Mouse (Mus musculus) intestine, embryonic 16.5 days (tissue): Measurements from ENCODE around the gene Slc22a23. TPM values are rescaled to one million over a fixed set of nuclear protein-coding genes. Genes with fewer than 3 reads are reported as not detected.

Experiments
- ATAC-seq: fragments of 200-750 bp; cut with Nextera tagmentation; 2 replicates; pipeline ENCODE4 v1.8.0; 2017; ENCODE audit warnings: moderate TSS enrichment, moderate library complexity
- H3K27ac ChIP-seq: fragments of 300-500 bp; sonication (generic); 2 replicates; pipeline ENCODE4 v1.5.1; 2014; ENCODE audit warnings: mild to moderate bottlenecking, low read length
- H3K27me3 ChIP-seq: fragments of 300-500 bp; sonication (generic); replicated peaks from 2 replicates; pipeline ENCODE4 v1.6.1; 2014; ENCODE audit warnings: low read length, control low read depth, mixed read lengths; ENCODE audit not compliant: control insufficient read depth, insufficient read depth
- H3K36me3 ChIP-seq: fragments of 300-500 bp; sonication (generic); 2 replicates; pipeline ENCODE4 v1.6.1; 2014; ENCODE audit warnings: low read length, control low read depth; ENCODE audit not compliant: control insufficient read depth, insufficient read depth
- H3K4me1 ChIP-seq: fragments of 300-500 bp; sonication (generic); 2 replicates; pipeline ENCODE4 v1.6.1; 2014; ENCODE audit warnings: low read length, control low read depth, mixed read lengths; ENCODE audit not compliant: control insufficient read depth, insufficient read depth
- H3K4me2 ChIP-seq: fragments of 300-500 bp; sonication (generic); 2 replicates; pipeline ENCODE4 v1.6.1; 2014; ENCODE audit warnings: low read depth, low read length, control low read depth
- H3K4me3 ChIP-seq: fragments of 300-500 bp; sonication (generic); 2 replicates; pipeline ENCODE4 v1.5.1; 2014; ENCODE audit warnings: mild to moderate bottlenecking, low read length
- H3K9ac ChIP-seq: fragments of 300-500 bp; sonication (generic); 2 replicates; pipeline ENCODE4 v1.6.1; 2014; ENCODE audit warnings: low read depth, low read length
- H3K9me3 ChIP-seq: fragments of 300-500 bp; sonication (generic); 2 replicates; pipeline ENCODE4 v1.6.1; 2016; ENCODE audit warnings: low read length, control low read depth; ENCODE audit not compliant: control insufficient read depth
- WGBS: fragments of 180-500 bp; shearing (Covaris S2); extraction: QIAGEN DNeasy Blood & Tissue Kit; methylation state at CpG from one replicate; pipeline ENCODE4 v1.1.7; 2014; 5-methylcytosine and 5-hydroxymethylcytosine counted together
- polyA plus RNA-seq: library from polyadenylated mRNA; unstranded; fragments of >200 nt; fragmentation: Nextera tagmentation; extraction: Ambion mirVana; gene quantifications from 2 replicates; pipeline ENCODE4 v1.2.1, GENCODE M21; 2015

Gene Slc22a23
- polyA plus RNA-seq, 1 experiment from 2014 or later: 2.2 TPM

- WGBS: 91% methylated on average over 5 of the region's 5 CpGs
- Histone ChIP-seq H3K27me3 (no peaks in the 10 kb centered on the region), H3K4me1 (no peaks in the 10 kb centered on the region)
Observed at GRCm38 (mm10) chr13:34181624-34182023, 163.4 kb downstream of the Slc22a23 start.

GRCm38 (mm10) chr13:34174025-34174424 is 171.0 kb downstream of the Slc22a23 start:
- Histone ChIP-seq H3K36me3 (no peaks in the 10 kb centered on the region), H3K9ac (no peak overlapping the region), H3K9me3 (no peaks in the 10 kb centered on the region), H3K4me1 (no peaks in the 10 kb centered on the region), H3K27ac (no peak overlapping the region), H3K4me3 (no peak overlapping the region), H3K4me2 (no peak overlapping the region), H3K27me3 (no peaks in the 10 kb centered on the region)
- no peak for ATAC-seq
- WGBS: 92% methylated on average over 6 of the region's 6 CpGs

More at GRCm38 (mm10) chr13:34181624-34182023, 163.4 kb downstream of the Slc22a23 start:
- no peaks in the 10 kb centered on the region for H3K9me3 ChIP-seq
- no peak for ATAC-seq
- no peak overlapping the region for H3K4me3 ChIP-seq
- H3K27ac ChIP-seq: no peak overlapping the region
- no peaks in the 10 kb centered on the region for H3K36me3 ChIP-seq
- H3K9ac ChIP-seq: no peak overlapping the region
- no peak overlapping the region for H3K4me2 ChIP-seq

- H3K27ac ChIP-seq: peak overlapping the region; percentile 96
- peaks cover 8% of the 10 kb centered on the region for H3K4me1 ChIP-seq
- H3K4me2 ChIP-seq: peak overlapping the region; percentile 69
- 30% methylated on average over 12 of the region's 12 CpGs for WGBS
- peak overlapping the region; percentile 82 for H3K9ac ChIP-seq
- H3K36me3 ChIP-seq: peaks cover 5% of the 10 kb centered on the region
- H3K27me3 ChIP-seq: no peaks in the 10 kb centered on the region
- peak; percentile 63; the same call in 1 of the 2 replicates for ATAC-seq
- no peaks in the 10 kb centered on the region for H3K9me3 ChIP-seq
- H3K4me3 ChIP-seq: peak overlapping the region; percentile 86
Observed at GRCm38 (mm10) chr13:34163304-34163975, 181.5 kb downstream of the Slc22a23 start.

- WGBS: 2% methylated on average over 44 of the region's 44 CpGs
- ATAC-seq: peak; percentile 98
- H3K9ac ChIP-seq: peak within 1 kb of the TSS; percentile 82
Observed at GRCm38 (mm10) chr13:34162491-34163303, 182.3 kb downstream of the Slc22a23 start, which contains the start of gene Psmg4. Gene Psmg4, plus strand, starts transcription at chr13:34162964.

GRCm38 (mm10) chr13:34159926-34160325 is 185.1 kb downstream of the Slc22a23 start:
- Histone ChIP-seq H3K27me3 (no peaks in the 10 kb centered on the region), H3K4me2 (no peak overlapping the region), H3K4me3 (no peak overlapping the region), H3K9ac (no peak overlapping the region), H3K4me1 (peaks cover 8% of the 10 kb centered on the region), H3K9me3 (no peaks in the 10 kb centered on the region), H3K27ac (no peak overlapping the region), H3K36me3 (no peaks in the 10 kb centered on the region)
- 96% methylated on average over 1 of the region's 1 CpGs for WGBS
- no peak for ATAC-seq

More at GRCm38 (mm10) chr13:34162491-34163303, 182.3 kb downstream of the Slc22a23 start, which contains the start of gene Psmg4:
- Histone ChIP-seq H3K27me3 (no peaks in the 10 kb centered on the region), H3K36me3 (peaks cover 5% of the 10 kb centered on the region), H3K4me2 (peak within 1 kb of the TSS; percentile 69), H3K27ac (peak within 1 kb of the TSS; percentile 96), H3K4me1 (peaks cover 8% of the 10 kb centered on the region), H3K9me3 (no peaks in the 10 kb centered on the region), H3K4me3 (peak within 1 kb of the TSS; percentile 86)

GRCm38 (mm10) chr13:34157596-34158157 is 187.3 kb downstream of the Slc22a23 start:
- H3K4me3 ChIP-seq: no peak overlapping the region

GRCm38 (mm10) chr13:34156840-34157185 is 188.2 kb downstream of the Slc22a23 start:
- Histone ChIP-seq H3K9me3 (no peaks in the 10 kb centered on the region), H3K27me3 (no peaks in the 10 kb centered on the region), H3K4me2 (no peak overlapping the region), H3K9ac (no peak overlapping the region), H3K4me1 (no peaks in the 10 kb centered on the region), H3K36me3 (no peaks in the 10 kb centered on the region), H3K27ac (no peak overlapping the region), H3K4me3 (no peak overlapping the region)
- no peak for ATAC-seq
- 74% methylated on average over 2 of the region's 2 CpGs for WGBS

More at GRCm38 (mm10) chr13:34157596-34158157, 187.3 kb downstream of the Slc22a23 start:
- Histone ChIP-seq H3K9me3 (no peaks in the 10 kb centered on the region), H3K9ac (no peak overlapping the region), H3K4me2 (no peak overlapping the region), H3K27me3 (no peaks in the 10 kb centered on the region), H3K4me1 (peaks cover 4% of the 10 kb centered on the region), H3K27ac (no peak overlapping the region), H3K36me3 (no peaks in the 10 kb centered on the region)
- 89% methylated on average over 3 of the region's 3 CpGs for WGBS
- ATAC-seq: no peak

- 62% methylated on average over 8 of the region's 8 CpGs for WGBS
- Histone ChIP-seq H3K36me3 (no peaks in the 10 kb centered on the region), H3K9ac (no peak overlapping the region), H3K27me3 (no peaks in the 10 kb centered on the region), H3K4me1 (no peaks in the 10 kb centered on the region), H3K4me2 (no peak overlapping the region), H3K9me3 (no peaks in the 10 kb centered on the region), H3K4me3 (no peak overlapping the region), H3K27ac (no peak overlapping the region)
- 0 out of 2 replicates have a peak, but pooled peaks have one; percentile 14 for ATAC-seq
Observed at GRCm38 (mm10) chr13:34156133-34156839, 188.7 kb downstream of the Slc22a23 start.

GRCm38 (mm10) chr13:34154931-34155272 is 190.1 kb downstream of the Slc22a23 start:
- Histone ChIP-seq H3K9ac (0 out of 2 replicates have a peak overlapping the region, but pooled peaks have one; percentile 27), H3K27me3 (no peaks in the 10 kb centered on the region), H3K4me3 (peak overlapping the region; percentile 10; the same call in 1 of the 2 replicates), H3K36me3 (no peaks in the 10 kb centered on the region), H3K9me3 (no peaks in the 10 kb centered on the region), H3K27ac (no peak overlapping the region), H3K4me2 (peak overlapping the region; percentile 11), H3K4me1 (peaks cover 8% of the 10 kb centered on the region)
- 32% methylated on average over 3 of the region's 3 CpGs for WGBS
- ATAC-seq: no peak
